Mouse (Mus musculus) layer of hippocampus, adult 9-11 months (tissue): Measurements from ENCODE around the gene Gm10912.
"Not testable (repeated sequence)": the region's sequence is repeated elsewhere in the genome, so short reads cannot be mapped to it uniquely, and the experiment has no call there.

Source experiments
- DNase-seq: peaks from one replicate; pipeline ENCODE4 v3.0.0; 2022

The Gm10912 gene

GRCm38 (mm10) chr2:104069704-104070185 is 4.1 kb downstream of the Gm10912 start, which contains the start of gene Cd59b:
Cd59b (plus strand) TSS chr2:104069849.
- DNase-seq: no peak

- DNase-seq: not testable (repeated sequence)
Measured at GRCm38 (mm10) chr2:104078285-104078684, 12.7 kb downstream of the Gm10912 start.

DNA sequence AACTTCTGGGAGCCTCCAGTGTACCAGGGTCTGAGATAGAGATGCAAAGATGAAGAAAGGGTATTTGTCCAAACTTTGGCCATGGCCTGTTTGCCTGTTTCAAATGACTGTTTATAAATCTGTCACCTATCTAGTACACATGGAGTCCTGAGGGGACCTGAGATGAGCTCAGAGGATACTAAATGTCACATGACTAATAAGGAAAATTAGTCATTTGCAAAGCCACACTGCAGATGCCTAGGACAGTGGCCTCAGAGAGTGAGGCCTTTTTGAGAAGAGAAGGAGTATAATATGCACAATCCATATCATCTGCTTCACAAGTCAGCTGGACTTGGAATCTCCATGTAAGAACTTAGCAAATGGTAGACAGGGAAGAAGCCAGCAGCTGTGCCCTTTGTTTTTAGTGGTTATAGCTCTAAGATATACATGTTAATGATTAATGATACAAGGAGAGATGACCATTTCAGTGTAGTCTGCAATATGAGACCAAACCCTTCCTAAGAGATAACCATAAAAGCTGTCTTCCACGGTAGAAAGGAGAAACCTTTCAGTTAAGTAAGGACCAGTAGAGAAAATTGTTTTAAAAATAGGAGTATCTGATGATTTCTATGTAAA is 15.9 kb downstream of the Gm10912 start:
- DNase-seq: not testable (repeated sequence)

DNA sequence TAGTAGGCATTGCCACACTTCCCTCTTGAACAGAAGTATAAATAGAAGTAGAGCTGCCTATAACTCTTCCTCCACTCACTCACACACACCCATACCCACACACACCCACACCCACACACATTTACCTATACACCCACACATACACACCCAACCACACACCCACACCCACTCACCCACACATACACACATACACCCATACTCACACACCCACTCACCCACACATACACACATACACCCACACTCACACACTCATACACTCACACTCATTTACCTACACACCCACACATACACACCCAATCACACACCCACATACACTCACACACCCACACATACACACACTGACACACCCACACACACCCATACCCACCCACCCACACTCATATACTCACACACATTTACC is 16.8 kb downstream of the Gm10912 start:
- DNase-seq: no peak

- DNase-seq: not testable (repeated sequence)
Measured at GRCm38 (mm10) chr2:104084027-104084426, 18.4 kb downstream of the Gm10912 start.

DNA sequence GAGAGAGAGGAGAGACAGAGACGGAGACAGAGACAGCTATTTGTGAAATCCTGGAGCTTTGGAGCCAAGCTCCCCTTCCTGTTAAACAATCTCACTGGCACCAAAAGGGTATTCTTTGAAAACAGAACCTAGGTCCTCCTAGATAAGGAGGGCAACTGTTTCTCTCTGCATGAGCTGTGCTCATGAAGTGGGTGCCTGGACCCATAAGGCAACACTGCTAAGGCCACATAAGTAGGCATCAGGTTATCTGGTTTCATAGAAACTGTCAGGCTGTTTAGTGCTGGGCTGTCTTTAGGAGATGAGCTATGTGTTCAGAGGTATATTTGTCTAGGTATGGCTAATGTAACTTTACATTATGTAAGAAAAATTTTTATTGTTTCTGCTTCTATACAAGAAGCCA is 21.9 kb downstream of the Gm10912 start:
- not testable (repeated sequence) for DNase-seq

DNA sequence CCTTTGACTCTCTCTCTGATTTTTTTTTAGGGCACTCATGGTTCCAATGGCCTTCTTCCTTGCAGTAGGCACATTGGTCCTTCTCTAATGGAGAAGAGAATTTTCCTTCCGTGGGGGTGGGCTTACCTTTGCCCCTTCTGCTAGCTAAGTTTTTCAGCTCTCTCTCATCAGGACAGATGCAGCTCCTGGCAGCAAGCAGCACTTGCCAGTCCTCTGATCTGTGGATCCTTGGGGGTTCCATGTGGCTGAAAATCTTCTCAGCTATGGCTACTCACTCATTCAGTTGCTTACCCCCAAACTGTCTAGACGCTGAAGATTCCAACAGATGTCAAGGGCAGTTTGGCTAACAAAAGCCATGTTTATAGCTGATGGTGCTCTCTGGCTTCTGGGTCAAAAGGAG is 27.7 kb downstream of the Gm10912 start:
- no peak for DNase-seq

DNA sequence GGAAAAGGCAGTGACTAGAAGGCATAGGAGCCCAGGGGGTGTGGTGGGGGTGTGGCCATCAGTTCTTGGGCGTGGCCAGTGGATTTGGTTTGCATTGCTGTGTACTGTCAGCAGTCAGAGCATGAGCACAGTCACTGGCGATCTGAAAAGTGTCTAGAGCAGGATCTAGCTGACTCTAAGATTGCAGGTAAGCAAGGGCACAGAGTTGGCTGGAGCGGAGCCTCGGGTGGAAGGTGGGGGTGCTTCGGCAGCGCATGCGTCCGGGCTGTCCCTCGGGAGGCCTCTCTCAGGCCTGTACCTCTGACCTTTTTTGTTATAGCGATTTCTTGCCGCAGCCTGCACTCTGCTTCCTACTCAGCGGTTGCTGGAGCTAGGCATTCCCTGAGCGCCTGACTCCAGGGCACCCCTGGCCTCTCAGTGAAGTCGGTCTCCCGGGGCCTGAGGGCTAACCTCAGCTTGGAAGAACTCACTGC is 30.2 kb downstream of the Gm10912 start, which contains the start of gene Cd59a:
Gene Cd59a (plus strand): TSS at position 61 of the 473 bp plus-strand sequence.
- peak; percentile 53 for DNase-seq

- no peak for DNase-seq
Measured at GRCm38 (mm10) chr2:104096256-104096655, 30.6 kb downstream of the Gm10912 start.

DNA sequence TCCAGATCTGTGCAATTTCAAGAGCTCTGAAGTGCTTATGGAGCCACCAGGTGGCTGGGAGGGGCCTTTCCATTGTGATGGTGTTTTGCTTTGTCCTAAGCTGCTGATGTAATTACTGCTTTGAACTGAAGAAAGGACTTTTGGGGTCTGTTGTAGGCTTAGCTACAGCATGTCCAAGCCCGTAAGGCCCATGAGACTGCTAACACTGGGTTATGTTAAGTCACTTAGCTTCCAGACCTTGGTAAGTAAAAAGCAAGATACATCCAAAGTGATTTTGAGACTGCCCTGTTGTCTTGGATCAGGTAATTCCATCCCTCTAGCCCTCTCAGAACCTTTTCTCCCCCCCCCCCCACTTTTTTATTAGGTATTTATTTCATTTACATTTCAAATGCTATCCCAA is 31.2 kb downstream of the Gm10912 start:
- not testable (repeated sequence) for DNase-seq

GRCm38 (mm10) chr2:104097396-104097795 is 31.8 kb downstream of the Gm10912 start:
- DNase-seq: not testable (repeated sequence)

GRCm38 (mm10) chr2:104098529-104099230 is 33.1 kb downstream of the Gm10912 start:
- DNase-seq: no peak

DNA sequence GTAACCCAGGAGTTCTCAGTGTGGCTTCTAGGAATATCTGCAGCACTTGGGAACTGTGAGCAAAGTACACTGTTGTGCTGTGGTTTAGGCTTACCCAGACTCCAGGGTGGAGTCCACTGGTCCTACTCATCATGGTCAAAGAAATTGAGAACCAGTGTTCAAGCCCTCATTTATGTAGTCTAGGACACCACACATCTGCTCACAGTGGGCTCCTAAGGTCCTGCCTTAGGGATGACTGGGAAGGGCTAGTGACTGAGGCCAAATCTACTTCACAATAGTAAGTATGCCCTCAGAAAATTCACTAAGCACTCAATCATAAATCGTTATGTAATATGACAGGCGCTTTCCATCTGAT is 33.6 kb downstream of the Gm10912 start:
- no peak for DNase-seq

DNA sequence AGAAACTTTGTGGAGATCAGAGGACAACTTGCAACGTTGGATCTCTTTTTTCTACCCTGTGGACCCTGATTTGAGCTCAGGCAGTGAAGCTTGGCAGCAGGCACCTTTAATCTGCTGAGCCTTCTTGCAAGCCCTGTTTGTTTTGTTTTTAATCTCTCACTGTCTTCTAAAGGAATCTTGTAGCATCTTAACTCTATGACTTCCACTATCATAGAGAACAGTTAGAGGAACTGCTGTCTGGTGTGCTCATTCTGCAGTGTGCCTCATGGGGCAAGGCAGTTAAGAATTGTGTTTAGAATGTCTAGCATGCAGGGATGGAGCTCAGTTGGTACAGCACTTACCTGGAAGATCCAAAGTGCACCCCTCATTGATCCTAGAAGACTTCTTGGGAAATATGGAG is 34.3 kb downstream of the Gm10912 start:
- no peak for DNase-seq

DNA sequence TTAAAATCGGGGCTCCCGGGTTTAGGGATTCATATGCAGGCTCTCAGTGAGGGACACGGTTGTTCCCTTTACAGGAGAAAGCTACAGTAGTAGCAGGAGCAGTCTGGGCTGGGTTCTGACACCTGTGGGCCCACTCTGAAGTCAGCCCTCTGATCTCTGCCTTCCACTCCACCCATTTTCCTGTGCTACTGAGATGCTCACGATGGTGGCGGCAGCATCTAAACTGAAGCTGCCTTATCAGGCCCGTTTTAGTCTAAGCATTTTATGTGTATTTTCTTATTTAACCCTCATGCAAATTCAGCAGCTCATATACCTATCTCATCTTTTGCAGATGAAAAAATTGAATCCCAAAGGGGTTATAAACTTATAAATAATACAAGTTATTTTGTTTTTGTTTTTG is 39.2 kb downstream of the Gm10912 start:
- no peak for DNase-seq

GRCm38 (mm10) chr2:104109021-104109420 is 43.4 kb downstream of the Gm10912 start:
- not testable (repeated sequence) for DNase-seq

GRCm38 (mm10) chr2:104109528-104109927 is 43.9 kb downstream of the Gm10912 start:
- DNase-seq: no peak

GRCm38 (mm10) chr2:104110031-104110430 is 44.4 kb downstream of the Gm10912 start:
- no peak for DNase-seq

DNA sequence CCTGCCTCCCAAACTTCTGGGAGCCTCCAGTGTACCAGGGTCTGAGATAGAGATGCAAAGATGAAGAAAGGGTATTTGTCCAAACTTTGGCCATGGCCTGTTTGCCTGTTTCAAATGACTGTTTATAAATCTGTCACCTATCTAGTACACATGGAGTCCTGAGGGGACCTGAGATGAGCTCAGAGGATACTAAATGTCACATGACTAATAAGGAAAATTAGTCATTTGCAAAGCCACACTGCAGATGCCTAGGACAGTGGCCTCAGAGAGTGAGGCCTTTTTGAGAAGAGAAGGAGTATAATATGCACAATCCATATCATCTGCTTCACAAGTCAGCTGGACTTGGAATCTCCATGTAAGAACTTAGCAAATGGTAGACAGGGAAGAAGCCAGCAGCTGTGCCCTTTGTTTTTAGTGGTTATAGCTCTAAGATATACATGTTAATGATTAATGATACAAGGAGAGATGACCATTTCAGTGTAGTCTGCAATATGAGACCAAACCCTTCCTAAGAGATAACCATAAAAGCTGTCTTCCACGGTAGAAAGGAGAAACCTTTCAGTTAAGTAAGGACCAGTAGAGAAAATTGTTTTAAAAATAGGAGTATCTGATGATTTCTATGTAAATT is 45.7 kb downstream of the Gm10912 start:
- DNase-seq: not testable (repeated sequence)

DNA sequence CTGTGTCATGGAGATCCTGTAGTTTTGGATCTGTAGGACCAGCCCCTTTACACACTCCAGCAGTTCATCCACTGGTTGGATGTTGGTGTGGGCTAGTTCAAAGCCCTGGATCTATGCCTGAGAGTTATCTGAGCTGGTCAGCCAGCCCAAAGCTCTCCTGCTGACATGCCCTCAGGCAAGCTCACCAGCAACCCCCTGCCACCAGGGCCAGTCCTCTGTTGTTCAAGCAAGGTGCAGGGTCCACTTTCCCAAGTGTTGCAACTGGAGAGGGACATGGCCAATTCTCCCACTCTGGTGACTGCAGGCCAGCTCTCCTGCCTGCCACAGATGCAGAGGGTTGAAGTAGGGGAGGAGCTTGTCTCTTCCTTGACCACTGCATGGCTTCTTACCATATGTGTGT is 47.9 kb downstream of the Gm10912 start:
- not testable (repeated sequence) for DNase-seq

DNA sequence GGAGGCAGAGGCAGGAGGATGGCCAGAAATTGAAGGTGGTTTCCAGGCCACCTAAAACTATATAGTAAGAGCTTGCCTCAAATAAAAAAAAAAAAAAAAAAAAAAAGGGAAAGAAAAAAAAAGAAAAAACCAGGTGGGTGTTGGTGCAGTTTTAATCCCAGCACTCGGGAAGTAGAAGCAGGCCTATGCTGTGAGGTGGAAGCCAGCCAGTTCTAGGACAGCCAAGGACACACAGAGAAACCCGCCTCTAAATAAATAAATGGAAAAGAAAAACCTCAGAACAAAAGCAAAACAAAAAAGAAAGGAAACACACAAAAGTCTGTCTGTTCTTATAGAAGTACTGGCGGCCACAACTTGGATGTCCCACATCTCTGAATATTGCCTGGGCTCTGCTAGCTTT is 49.3 kb downstream of the Gm10912 start:
- DNase-seq: no peak
